Mouse (Mus musculus): ENCODE results near the gene Nmrk2. TPM values are rescaled to one million over a fixed set of nuclear protein-coding genes. Genes with fewer than 3 reads are reported as not detected.

The Nmrk2 gene
- polyA plus RNA-seq, 1 experiment: not detected

DNA sequence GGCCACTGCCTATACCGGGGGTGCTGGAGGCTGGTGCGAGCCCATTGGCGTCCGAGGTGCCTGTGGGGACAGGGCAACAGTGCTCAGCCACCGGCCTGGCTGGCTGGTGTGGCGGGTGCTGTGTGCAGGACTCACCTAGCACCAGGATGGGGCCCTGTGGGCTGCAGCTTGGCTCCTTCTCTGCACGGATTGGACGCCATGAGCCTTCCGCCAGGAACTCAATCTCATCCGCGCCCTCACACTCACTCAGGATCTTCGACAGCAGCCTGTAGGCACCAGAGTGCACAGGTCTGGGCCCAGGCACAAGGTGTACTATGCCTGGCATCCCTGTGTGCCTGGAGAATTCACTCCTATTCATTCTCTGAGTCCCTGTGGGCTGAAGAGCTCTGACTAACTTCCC lies 47.5 kb downstream of the Nmrk2 start:
- H3K27me3 ChIP-seq (ENCODE audit: control insufficient read depth, insufficient read depth, low read length, poor library complexity, severe bottlenecking): no peaks in the 10 kb centered on the region
- no peaks in the 10 kb centered on the region for H3K4me1 ChIP-seq (ENCODE audit: control insufficient read depth, insufficient read depth, low read length)
- 0 out of 2 replicates have a peak overlapping the region, but pooled peaks have one; percentile 4 for H3K9ac ChIP-seq (ENCODE audit: low read depth, poor library complexity, severe bottlenecking)
- H3K9me3 ChIP-seq (replicated peaks; ENCODE audit: control insufficient read depth, insufficient read depth, low read length, poor library complexity, severe bottlenecking): no peaks in the 10 kb centered on the region
- no peak overlapping the region for H3K4me3 ChIP-seq (ENCODE audit: low read depth, low read length)
- no peak overlapping the region for H3K27ac ChIP-seq (ENCODE audit: insufficient read depth, low read length)
- TF ChIP-seq POLR2A (IDR thresholded peaks at IDR 0.05; ENCODE audit: insufficient read depth, low read length) (no peak), EP300 (IDR thresholded peaks at IDR 0.05; ENCODE audit: insufficient read depth, low read depth, low read length) (no peak), CTCF (IDR thresholded peaks at IDR 0.05; ENCODE audit: low read depth, low read length) (no peak)
- H3K36me3 ChIP-seq (ENCODE audit: control insufficient read depth, insufficient read depth, low read length, poor library complexity, severe bottlenecking): peaks cover 14% of the 10 kb centered on the region; the same call in 1 of the 2 replicates

DNA sequence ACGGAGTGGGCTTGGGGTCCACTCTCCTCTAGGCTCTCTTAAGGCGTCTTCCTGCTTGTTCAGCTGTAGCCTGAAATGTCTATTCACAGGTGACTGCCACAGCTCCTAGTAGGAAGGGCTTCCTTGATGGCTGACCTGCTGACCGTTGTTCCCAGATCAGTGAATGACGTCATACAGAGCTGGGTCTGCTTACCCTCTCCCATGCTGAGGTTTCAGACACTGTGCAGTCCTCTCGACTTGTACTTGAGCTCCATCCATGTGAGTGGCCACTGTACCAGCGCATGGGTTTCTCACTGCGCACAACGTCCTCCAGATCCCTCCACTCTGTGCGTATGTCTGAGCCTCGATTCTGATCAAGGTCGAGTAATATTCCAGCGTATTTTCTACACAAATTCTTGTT lies 49.2 kb downstream of the Nmrk2 start:
- Histone ChIP-seq H3K27ac (ENCODE audit: insufficient read depth, low read length) (no peak overlapping the region), H3K4me3 (ENCODE audit: low read depth, low read length) (no peak overlapping the region), H3K27me3 (ENCODE audit: control insufficient read depth, insufficient read depth, low read length, poor library complexity, severe bottlenecking) (no peaks in the 10 kb centered on the region), H3K36me3 (ENCODE audit: control insufficient read depth, insufficient read depth, low read length, poor library complexity, severe bottlenecking) (peaks cover 19% of the 10 kb centered on the region), H3K9me3 (replicated peaks; ENCODE audit: control insufficient read depth, insufficient read depth, low read length, poor library complexity, severe bottlenecking) (no peaks in the 10 kb centered on the region), H3K4me1 (ENCODE audit: control insufficient read depth, insufficient read depth, low read length) (no peaks in the 10 kb centered on the region), H3K9ac (ENCODE audit: low read depth, poor library complexity, severe bottlenecking) (no peak overlapping the region)
- TF ChIP-seq CTCF (IDR thresholded peaks at IDR 0.05; ENCODE audit: low read depth, low read length) (no peak), POLR2A (IDR thresholded peaks at IDR 0.05; ENCODE audit: insufficient read depth, low read length) (no peak), EP300 (IDR thresholded peaks at IDR 0.05; ENCODE audit: insufficient read depth, low read depth, low read length) (no peak)

DNA sequence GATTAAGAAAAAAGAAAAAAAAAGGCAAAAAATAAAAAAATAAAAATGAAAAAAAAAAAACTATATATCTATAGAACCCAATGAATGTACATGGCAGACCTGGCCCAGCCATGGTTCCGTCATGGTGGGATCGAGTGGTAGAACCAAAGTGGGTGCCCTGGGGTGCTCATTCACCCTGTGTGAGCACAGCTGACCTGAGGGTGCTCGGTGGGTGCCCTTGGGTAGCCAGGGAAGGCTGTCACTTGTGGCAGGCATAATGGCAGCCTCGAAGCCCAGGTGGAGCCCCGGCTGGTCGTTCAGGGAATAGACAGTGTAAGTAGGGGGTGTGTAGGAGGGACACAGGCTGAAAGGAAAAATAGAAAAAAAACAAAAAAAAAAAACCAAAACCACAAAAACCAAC lies 50.6 kb downstream of the Nmrk2 start:
- H3K9ac ChIP-seq (ENCODE audit: low read depth, poor library complexity, severe bottlenecking): no peak overlapping the region
- H3K4me1 ChIP-seq (ENCODE audit: control insufficient read depth, insufficient read depth, low read length): no peaks in the 10 kb centered on the region
- H3K4me3 ChIP-seq (ENCODE audit: low read depth, low read length): no peak overlapping the region
- H3K27me3 ChIP-seq (ENCODE audit: control insufficient read depth, insufficient read depth, low read length, poor library complexity, severe bottlenecking): no peaks in the 10 kb centered on the region
- TF ChIP-seq EP300 (IDR thresholded peaks at IDR 0.05; ENCODE audit: insufficient read depth, low read depth, low read length): no peak
- TF ChIP-seq CTCF (IDR thresholded peaks at IDR 0.05; ENCODE audit: low read depth, low read length): no peak
- TF ChIP-seq POLR2A (IDR thresholded peaks at IDR 0.05; ENCODE audit: insufficient read depth, low read length): no peak
- peaks cover 14% of the 10 kb centered on the region for H3K36me3 ChIP-seq (ENCODE audit: control insufficient read depth, insufficient read depth, low read length, poor library complexity, severe bottlenecking)
- H3K9me3 ChIP-seq (replicated peaks; ENCODE audit: control insufficient read depth, insufficient read depth, low read length, poor library complexity, severe bottlenecking): no peaks in the 10 kb centered on the region
- no peak overlapping the region for H3K27ac ChIP-seq (ENCODE audit: insufficient read depth, low read length)

Other genes with a start within 250 kb of the Nmrk2 start
- gene Gng7, start 187.1 kb downstream of the Nmrk2 start, polyA plus RNA-seq (2011; ENCODE audit: insufficient read depth, insufficient read length, low read depth, missing spikeins): 4.1 TPM in 2 replicates
- 0.27 and 0.90 TPM in 2 replicates for gene Diras1, start 176.4 kb downstream of the Nmrk2 start, polyA plus RNA-seq (2011; ENCODE audit: insufficient read depth, insufficient read length, low read depth, missing spikeins)
- 2.8 and 4.5 TPM in 2 replicates for gene Slc39a3, start 164.6 kb downstream of the Nmrk2 start, polyA plus RNA-seq (2011; ENCODE audit: insufficient read depth, insufficient read length, low read depth, missing spikeins)
- gene Sgta, start 141.9 kb downstream of the Nmrk2 start, polyA plus RNA-seq (2011; ENCODE audit: insufficient read depth, insufficient read length, low read depth, missing spikeins): 107 and 110 TPM in 2 replicates
- gene Thop1, start 132.0 kb downstream of the Nmrk2 start, polyA plus RNA-seq (2011; ENCODE audit: insufficient read depth, insufficient read length, low read depth, missing spikeins): 77.4 and 81.3 TPM in 2 replicates
- 0.68 TPM in 1 of 2 replicates, not detected in the other for gene Creb3l3, start 103.2 kb downstream of the Nmrk2 start, polyA plus RNA-seq (2011; ENCODE audit: insufficient read depth, insufficient read length, low read depth, missing spikeins)
- 46.3 and 53.0 TPM in 2 replicates for gene Map2k2, start 96.1 kb downstream of the Nmrk2 start, polyA plus RNA-seq (2011; ENCODE audit: insufficient read depth, insufficient read length, low read depth, missing spikeins)
- gene Zbtb7a, start 66.8 kb downstream of the Nmrk2 start, polyA plus RNA-seq (2011; ENCODE audit: insufficient read depth, insufficient read length, low read depth, missing spikeins): 12.6 and 14.4 TPM in 2 replicates
- 36.8 and 44.9 TPM in 2 replicates for gene Pias4, start 34.1 kb downstream of the Nmrk2 start, polyA plus RNA-seq (2011; ENCODE audit: insufficient read depth, insufficient read length, low read depth, missing spikeins)
- gene Eef2, start 25.4 kb downstream of the Nmrk2 start, polyA plus RNA-seq (2011; ENCODE audit: insufficient read depth, insufficient read length, low read depth, missing spikeins): 2,442 and 2,478 TPM in 2 replicates
- 61.2 and 64.8 TPM in 2 replicates for gene Dapk3, start 19.0 kb downstream of the Nmrk2 start, polyA plus RNA-seq (2011; ENCODE audit: insufficient read depth, insufficient read length, low read depth, missing spikeins)
- gene 4930442H23Rik, start 18.2 kb downstream of the Nmrk2 start, polyA plus RNA-seq (2011; ENCODE audit: insufficient read depth, insufficient read length, low read depth, missing spikeins): not detected in 2 replicates
- 0.88 and 0.91 TPM in 2 replicates for gene Atcay, start 28.8 kb upstream of the Nmrk2 start, polyA plus RNA-seq (2011; ENCODE audit: insufficient read depth, insufficient read length, low read depth, missing spikeins)
- 11.2 and 11.6 TPM in 2 replicates for gene Zfr2, start 31.1 kb upstream of the Nmrk2 start, polyA plus RNA-seq (2011; ENCODE audit: insufficient read depth, insufficient read length, low read depth, missing spikeins)
- gene Matk, start 50.9 kb upstream of the Nmrk2 start, polyA plus RNA-seq (2011; ENCODE audit: insufficient read depth, insufficient read length, low read depth, missing spikeins): 1.1 and 1.2 TPM in 2 replicates
- 52.2 and 63.7 TPM in 2 replicates for gene Mrpl54, start 64.9 kb upstream of the Nmrk2 start, polyA plus RNA-seq (2011; ENCODE audit: insufficient read depth, insufficient read length, low read depth, missing spikeins)
- gene Apba3, start 64.9 kb upstream of the Nmrk2 start, polyA plus RNA-seq (2011; ENCODE audit: insufficient read depth, insufficient read length, low read depth, missing spikeins): 25.8 and 26.4 TPM in 2 replicates
- gene Tjp3, start 89.5 kb upstream of the Nmrk2 start, polyA plus RNA-seq (2011; ENCODE audit: insufficient read depth, insufficient read length, low read depth, missing spikeins): 41.5 and 42.7 TPM in 2 replicates
- gene Pip5k1c, start 90.9 kb upstream of the Nmrk2 start, polyA plus RNA-seq (2011; ENCODE audit: insufficient read depth, insufficient read length, low read depth, missing spikeins): 28.3 and 31.5 TPM in 2 replicates
- 17.5 and 18.2 TPM in 2 replicates for gene Cactin, start 119.1 kb upstream of the Nmrk2 start, polyA plus RNA-seq (2011; ENCODE audit: insufficient read depth, insufficient read length, low read depth, missing spikeins)
- 0.57 and 1.5 TPM in 2 replicates for gene Tbxa2r, start 126.7 kb upstream of the Nmrk2 start, polyA plus RNA-seq (2011; ENCODE audit: insufficient read depth, insufficient read length, low read depth, missing spikeins)
- gene Gipc3, start 141.2 kb upstream of the Nmrk2 start, polyA plus RNA-seq (2011; ENCODE audit: insufficient read depth, insufficient read length, low read depth, missing spikeins): 1.0 and 1.2 TPM in 2 replicates
- gene Hmg20b, start 148.4 kb upstream of the Nmrk2 start, polyA plus RNA-seq (2011; ENCODE audit: insufficient read depth, insufficient read length, low read depth, missing spikeins): 51.8 and 57.3 TPM in 2 replicates
- gene Mfsd12, start 155.4 kb upstream of the Nmrk2 start, polyA plus RNA-seq (2011; ENCODE audit: insufficient read depth, insufficient read length, low read depth, missing spikeins): 13.7 and 15.3 TPM in 2 replicates
- gene 4930404N11Rik, start 163.8 kb upstream of the Nmrk2 start, polyA plus RNA-seq (2011; ENCODE audit: insufficient read depth, insufficient read length, low read depth, missing spikeins): not detected in 2 replicates
- gene Fzr1, start 176.5 kb upstream of the Nmrk2 start, polyA plus RNA-seq (2011; ENCODE audit: insufficient read depth, insufficient read length, low read depth, missing spikeins): 47.8 and 51.4 TPM in 2 replicates
- 52.9 and 70.3 TPM in 2 replicates for gene Dohh, start 182.4 kb upstream of the Nmrk2 start, polyA plus RNA-seq (2011; ENCODE audit: insufficient read depth, insufficient read length, low read depth, missing spikeins)
- 1.5 TPM in 1 of 2 replicates, not detected in the other for gene Gm48551, start 182.4 kb upstream of the Nmrk2 start, polyA plus RNA-seq (2011; ENCODE audit: insufficient read depth, insufficient read length, low read depth, missing spikeins)
- 1.1 TPM in 1 of 2 replicates, not detected in the other for gene Gm48552, start 187.0 kb upstream of the Nmrk2 start, polyA plus RNA-seq (2011; ENCODE audit: insufficient read depth, insufficient read length, low read depth, missing spikeins)
- gene Smim24, start 191.0 kb upstream of the Nmrk2 start, polyA plus RNA-seq (2011; ENCODE audit: insufficient read depth, insufficient read length, low read depth, missing spikeins): 4.8 and 5.3 TPM in 2 replicates

Data from ES-Bruce4 (cell line).